Mouse (Mus musculus): ENCODE measurements at regions not wholly inside any gene's neighbourhood (a gene's known extent, or its start where the extent isn't known, plus 50 kb on each side); places are given as distances from the start of the nearest gene placed in this dataset.

GRCm38 (mm10) chr6:143373686-143374273, 206.8 kb downstream of the Etnk1 start:
- DNase-seq (ENCODE audit: low spot score in 2 of 2), result peak; percentile 39 to 44

GRCm38 (mm10) chr6:143375951-143376713, 209.1 kb downstream of the Etnk1 start:
- DNase-seq (ENCODE audit: low spot score in 2 of 2), result no peak

- DNase-seq (ENCODE audit: low spot score in 2 of 2), result no peak
Observed at GRCm38 (mm10) chr6:143377121-143377520, 210.1 kb downstream of the Etnk1 start.

GRCm38 (mm10) chr6:143378126-143378525, 211.1 kb downstream of the Etnk1 start:
- no peak for DNase-seq (ENCODE audit: low spot score in 2 of 2)

- no peak for DNase-seq (ENCODE audit: low spot score in 2 of 2)
Observed at GRCm38 (mm10) chr6:143380490-143380889, 213.5 kb downstream of the Etnk1 start.

- DNase-seq (ENCODE audit: low spot score in 2 of 2), result no peak
Observed at GRCm38 (mm10) chr6:143386597-143387450, 219.8 kb downstream of the Etnk1 start.

- DNase-seq (ENCODE audit: low spot score in 2 of 2), result no peak
Observed at GRCm38 (mm10) chr6:143393543-143394207, 226.7 kb downstream of the Etnk1 start.

GRCm38 (mm10) chr6:143394377-143394776, 227.4 kb downstream of the Etnk1 start:
- no peak for DNase-seq (ENCODE audit: low spot score in 2 of 2)

- no peak for DNase-seq (ENCODE audit: low spot score in 2 of 2)
Observed at GRCm38 (mm10) chr6:143401436-143401835, 234.4 kb downstream of the Etnk1 start.

GRCm38 (mm10) chr6:143401921-143402320, 234.9 kb downstream of the Etnk1 start:
- DNase-seq (ENCODE audit: low spot score in 2 of 2), result no peak

GRCm38 (mm10) chr6:143402766-143403165, 235.7 kb downstream of the Etnk1 start:
- no peak for DNase-seq (ENCODE audit: low spot score in 2 of 2)

GRCm38 (mm10) chr6:143404521-143404920, 237.5 kb downstream of the Etnk1 start:
- DNase-seq (ENCODE audit: low spot score in 2 of 2), result no peak

GRCm38 (mm10) chr6:143412056-143412455, 245.0 kb downstream of the Etnk1 start:
- DNase-seq (ENCODE audit: low spot score in 2 of 2), result no peak

GRCm38 (mm10) chr6:143412721-143413120, 245.7 kb downstream of the Etnk1 start:
- no peak for DNase-seq (ENCODE audit: low spot score in 2 of 2)

GRCm38 (mm10) chr6:143414590-143415382, 247.8 kb downstream of the Etnk1 start:
- DNase-seq (ENCODE audit: low spot score in 2 of 2), result no peak

GRCm38 (mm10) chr6:143415383-143415778, 248.4 kb downstream of the Etnk1 start:
- DNase-seq (ENCODE audit: low spot score in 2 of 2), result no peak

GRCm38 (mm10) chr6:143419872-143420271, 252.9 kb downstream of the Etnk1 start:
- no peak for DNase-seq (ENCODE audit: low spot score in 2 of 2)

GRCm38 (mm10) chr6:143423026-143423425, 256.0 kb downstream of the Etnk1 start:
- no peak for DNase-seq (ENCODE audit: low spot score in 2 of 2)

GRCm38 (mm10) chr6:143425182-143425829, 258.3 kb downstream of the Etnk1 start:
- DNase-seq (ENCODE audit: low spot score in 2 of 2), result no peak

GRCm38 (mm10) chr6:143431896-143432450, 265.0 kb downstream of the Etnk1 start:
- DNase-seq (ENCODE audit: low spot score in 2 of 2), result no peak
